Mouse (Mus musculus) thymus, postnatal 0 days (tissue): ENCODE data around the gene Grin2b. TPM values are rescaled to one million over a fixed set of nuclear protein-coding genes. Genes with fewer than 3 reads are reported as not detected.

Source experiments
- DNase-seq: peaks from one replicate; pipeline ENCODE4 v3.0.0-alpha.2; 2015; ENCODE audit warnings: low spot score
- polyA plus RNA-seq: library from polyadenylated mRNA; unstranded; fragments of >200 nt; fragmentation: Nextera tagmentation; extraction: Ambion mirVana; gene quantifications from 2 replicates; pipeline ENCODE4 v1.2.1, GENCODE M21; 2015

The Grin2b gene
- polyA plus RNA-seq: not detected in 2 replicates

GRCm38 (mm10) chr6:136173191-136173896 lies at the start of gene Grin2b:
Gene Grin2b, minus strand, starts transcription at chr6:136173511.
- no peak for DNase-seq

GRCm38 (mm10) chr6:136221894-136222293 lies 48.6 kb upstream of the Grin2b start:
- no peak for DNase-seq

- no peak for DNase-seq
Observed at GRCm38 (mm10) chr6:136210442-136210841, 37.1 kb upstream of the Grin2b start.

- DNase-seq: no peak
Observed at GRCm38 (mm10) chr6:136199814-136200213, 26.5 kb upstream of the Grin2b start.

GRCm38 (mm10) chr6:136194616-136195015 lies 21.3 kb upstream of the Grin2b start:
- no peak for DNase-seq

- no peak for DNase-seq
Observed at GRCm38 (mm10) chr6:136178066-136178465, 4.8 kb upstream of the Grin2b start.

- no peak for DNase-seq
Observed at GRCm38 (mm10) chr6:136172801-136173190, 515 bp downstream of the Grin2b start.

GRCm38 (mm10) chr6:136172172-136172651 lies 1.1 kb downstream of the Grin2b start:
- no peak for DNase-seq

- DNase-seq: no peak
Observed at GRCm38 (mm10) chr6:136171343-136171742, 2.0 kb downstream of the Grin2b start.

- no peak for DNase-seq
Observed at GRCm38 (mm10) chr6:136170381-136170780, 2.9 kb downstream of the Grin2b start.

GRCm38 (mm10) chr6:136167361-136167760 lies 6.0 kb downstream of the Grin2b start:
- DNase-seq: no peak

GRCm38 (mm10) chr6:136165443-136166077 lies 7.8 kb downstream of the Grin2b start:
- DNase-seq: no peak

GRCm38 (mm10) chr6:136162090-136162489 lies 11.2 kb downstream of the Grin2b start:
- no peak for DNase-seq

GRCm38 (mm10) chr6:136153444-136153843 lies 19.9 kb downstream of the Grin2b start:
- no peak for DNase-seq

GRCm38 (mm10) chr6:136150064-136150463 lies 23.2 kb downstream of the Grin2b start:
- DNase-seq: no peak

- DNase-seq: no peak
Observed at GRCm38 (mm10) chr6:136139967-136140366, 33.3 kb downstream of the Grin2b start.

- no peak for DNase-seq
Observed at GRCm38 (mm10) chr6:136130456-136130855, 42.9 kb downstream of the Grin2b start.

- DNase-seq: no peak
Observed at GRCm38 (mm10) chr6:136122593-136122992, 50.7 kb downstream of the Grin2b start.

GRCm38 (mm10) chr6:136117390-136117789 lies 55.9 kb downstream of the Grin2b start:
- no peak for DNase-seq

- DNase-seq: no peak
Observed at GRCm38 (mm10) chr6:136113639-136114410, 59.5 kb downstream of the Grin2b start.

- no peak for DNase-seq
Observed at GRCm38 (mm10) chr6:136109172-136109571, 64.1 kb downstream of the Grin2b start.

GRCm38 (mm10) chr6:136108466-136108865 lies 64.8 kb downstream of the Grin2b start:
- no peak for DNase-seq
